Mouse (Mus musculus) mouse embryonic stem cell (cell line): ENCODE data around the gene Plekhg6.

Experiments
- in situ Hi-C, 2 experiments: fragments of 300-500 bp; cut with MboI; formaldehyde crosslinking; loops; 1 replicate in 1 of 2; 3 replicates in 1 of 2; pipeline ENCODE4 v1.14.3; 2019 to 2020; ENCODE audit warnings: low sequenced_read_pairs in 2 of 2, low pct_unique_long_range_greater_than_20kb in 1 of 2, mixed read lengths in 1 of 2; ENCODE audit not compliant: unreplicated experiment in 1 of 2

Gene Plekhg6

DNA sequence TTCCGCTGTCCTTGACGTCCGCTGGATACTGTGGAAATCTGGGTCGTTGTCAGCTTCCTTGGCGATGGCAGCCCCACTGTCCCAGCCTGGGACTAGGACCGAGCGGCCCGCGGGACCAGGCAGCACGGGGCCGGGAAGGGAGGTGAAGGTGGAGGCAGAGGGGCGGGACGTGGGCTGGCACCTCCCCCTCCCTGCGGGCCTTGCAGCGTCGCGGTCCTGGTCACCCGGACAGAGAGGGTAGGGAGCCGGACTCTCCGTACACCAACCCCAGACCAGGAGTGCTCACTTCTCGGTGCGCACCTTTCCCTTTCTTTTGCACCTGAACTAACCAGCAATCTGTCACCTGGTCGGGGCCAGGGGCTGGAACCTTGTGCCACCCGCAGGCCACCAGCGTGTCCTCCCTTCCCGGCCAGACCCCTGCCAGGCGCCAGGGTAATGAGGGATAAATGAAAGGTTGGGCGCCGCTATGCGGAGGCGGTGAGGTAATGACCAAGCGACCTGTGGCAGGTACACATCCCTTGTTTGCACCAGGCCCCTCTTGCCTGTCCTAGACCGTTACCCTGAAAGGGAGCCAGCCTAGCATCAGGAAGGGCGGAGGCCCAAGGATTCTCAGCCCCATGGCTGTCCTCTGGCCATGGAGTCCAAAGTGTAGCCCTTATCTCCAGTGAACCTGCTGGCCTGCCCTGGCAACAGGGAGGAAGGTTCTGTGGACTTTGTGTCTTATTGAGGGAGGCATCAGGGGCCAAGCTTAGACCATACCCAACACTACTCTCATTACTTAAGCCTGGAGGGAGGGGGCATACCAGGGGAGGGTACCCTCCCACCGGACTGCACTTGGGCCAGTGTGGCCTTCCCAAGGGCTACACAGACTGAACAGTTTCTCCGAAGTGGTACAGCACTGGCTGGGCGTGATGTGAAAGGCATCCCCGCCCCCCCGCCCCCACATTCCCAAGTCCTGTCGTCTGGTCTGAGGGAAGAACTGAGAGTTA lies at the start of gene Plekhg6:
TSS of gene Plekhg6 (minus strand) at position 422 of the 989 bp plus-strand sequence.
- in situ Hi-C loops: no loop called here

- in situ Hi-C loops: loop anchor here in 1 of 2 experiments (5.0 kb wide), 2 partner anchors 68 to 163 kb away; no protein-coding TSS in a partner anchor
Observed at GRCm38 (mm10) chr6:125429741-125430140, 49.1 kb upstream of the Plekhg6 start.

- in situ Hi-C loops: loop anchor here in 1 of 2 experiments (5.0 kb wide), 1 partner anchor 71 kb away; no protein-coding TSS in a partner anchor
Observed at GRCm38 (mm10) chr6:125426383-125427360, 46.1 kb upstream of the Plekhg6 start.

DNA sequence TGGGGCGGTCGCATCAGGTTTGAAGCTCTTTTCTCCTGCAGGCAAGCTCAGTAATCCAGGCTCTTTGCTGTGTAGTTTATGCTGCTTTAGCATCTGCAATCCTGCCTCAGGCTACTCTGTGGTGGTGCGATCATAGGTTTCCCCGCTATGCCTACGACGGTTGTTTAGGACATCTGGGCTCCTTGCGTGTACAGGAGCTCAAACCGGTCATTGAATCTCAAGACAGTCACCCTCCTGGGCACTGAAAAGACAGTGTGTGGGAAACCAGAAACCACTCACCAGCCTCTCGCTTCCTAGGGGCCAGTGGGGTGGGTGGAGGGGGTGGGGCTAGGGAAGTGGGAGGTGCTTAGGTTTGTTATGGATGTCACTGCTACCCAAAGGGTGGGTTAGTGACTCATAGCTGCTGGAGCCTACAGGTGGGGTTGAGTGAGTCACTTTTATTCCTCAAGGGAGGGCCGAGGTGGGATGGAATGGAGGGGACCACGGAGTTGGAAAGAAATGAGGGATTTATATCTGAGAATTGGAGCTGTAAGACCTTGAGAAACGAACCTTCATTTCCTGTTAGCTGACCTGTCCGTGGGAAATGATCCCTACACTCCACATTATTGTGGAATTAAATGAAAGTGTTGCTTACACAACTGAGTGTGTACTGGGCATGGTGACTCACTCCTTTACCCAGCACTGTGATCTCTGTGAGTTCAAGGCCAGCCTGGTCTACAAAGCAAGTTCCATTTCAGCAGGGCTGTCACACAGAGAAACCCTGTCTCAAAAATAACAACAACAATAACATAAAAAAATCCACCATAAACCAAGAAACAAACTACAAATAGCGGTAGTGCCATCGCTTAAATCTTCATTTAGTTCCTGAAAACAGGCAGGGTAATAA lies 44.9 kb upstream of the Plekhg6 start:
- in situ Hi-C loops: loop anchor here in 1 of 2 experiments (5.0 kb wide), 1 partner anchor 72 kb away; no protein-coding TSS in a partner anchor

DNA sequence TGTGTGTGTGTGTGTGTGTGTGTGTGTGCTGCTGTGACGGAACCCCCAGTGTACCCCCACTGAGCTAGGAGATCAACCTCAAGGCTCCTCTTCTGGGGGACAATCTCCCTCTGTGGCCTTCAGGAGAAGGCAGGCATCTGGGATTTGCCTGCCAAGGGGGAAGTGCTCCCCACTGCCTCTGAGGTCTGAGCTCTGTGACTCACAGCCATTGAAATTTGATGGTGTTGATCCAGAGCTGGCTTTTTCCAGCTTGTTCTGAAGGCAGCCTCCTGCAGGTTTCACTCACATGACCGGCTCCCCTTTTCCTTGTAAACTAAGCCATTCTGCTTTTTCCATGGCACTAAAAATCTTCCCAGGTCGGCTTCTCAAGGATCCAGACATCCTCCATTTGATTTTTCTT lies 43.6 kb upstream of the Plekhg6 start:
- in situ Hi-C loops: loop anchor here in 1 of 2 experiments (5.0 kb wide), 2 partner anchors 68 to 178 kb away; partner anchors contain the start of gene Cd9

- in situ Hi-C loops: loop anchor here in 1 of 2 experiments (5.0 kb wide), 2 partner anchors 69 to 179 kb away; partner anchors contain the start of gene Cd9
Observed at GRCm38 (mm10) chr6:125423507-125423906, 42.9 kb upstream of the Plekhg6 start.

DNA sequence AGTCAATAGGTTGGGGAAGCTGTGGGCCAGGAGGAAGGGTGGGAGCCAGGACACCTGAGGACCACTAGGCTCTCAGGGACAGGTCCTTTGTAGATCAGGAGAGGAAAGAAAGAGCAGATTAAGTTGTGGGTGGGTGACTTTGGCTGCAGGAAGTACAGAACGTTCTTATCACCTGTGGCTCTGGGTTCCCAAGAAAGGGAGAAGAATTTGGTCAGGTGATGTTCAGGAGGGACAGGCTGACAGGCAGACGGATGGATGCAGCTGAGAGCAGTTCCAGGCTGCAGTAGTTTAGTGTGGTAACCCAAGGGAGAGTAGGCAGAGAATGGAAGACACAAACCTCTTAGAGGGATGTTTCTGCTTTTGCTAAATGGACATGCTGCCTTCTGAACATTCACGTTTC lies 42.5 kb upstream of the Plekhg6 start:
- in situ Hi-C loops: loop anchor here in 1 of 2 experiments (5.0 kb wide), 2 partner anchors 69 to 179 kb away; partner anchors contain the start of gene Cd9

DNA sequence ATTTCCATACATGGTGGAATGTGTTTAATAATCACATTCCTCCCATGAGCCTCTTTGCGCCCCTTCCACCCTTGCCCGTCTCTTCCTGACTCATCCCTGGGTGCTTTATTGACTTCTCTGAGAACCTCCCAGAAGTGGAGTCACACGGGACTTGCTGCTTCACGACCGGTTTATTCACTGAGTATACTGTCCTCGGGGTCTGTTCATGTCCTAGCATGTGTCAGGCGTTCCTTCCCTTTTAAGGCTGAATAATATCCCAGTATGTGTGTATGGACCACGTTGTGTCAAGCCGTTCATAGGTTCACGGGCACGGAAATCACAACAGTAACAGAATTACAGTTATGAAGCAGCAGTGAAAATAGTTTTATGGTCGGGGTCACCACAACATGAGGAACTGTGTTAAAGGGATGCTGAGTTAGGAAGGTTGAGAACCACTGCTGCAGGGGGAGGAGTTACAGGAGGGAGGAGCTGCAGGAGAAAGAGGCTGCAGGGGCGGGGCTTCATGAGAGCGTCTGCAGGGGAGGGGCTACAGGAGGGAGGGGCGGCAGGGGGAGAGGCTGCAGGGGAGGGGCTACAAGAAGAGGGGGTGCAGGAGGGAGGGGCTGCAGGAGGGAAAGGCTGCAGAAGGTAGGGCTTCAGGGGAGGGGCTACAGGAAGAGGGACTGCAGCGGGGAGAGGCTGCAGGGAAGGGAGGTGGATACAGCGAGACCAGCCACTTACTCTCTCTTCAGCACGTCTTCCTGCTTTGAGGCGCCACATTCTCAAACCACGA lies 41.6 kb upstream of the Plekhg6 start:
- in situ Hi-C loops: loop anchor here in 1 of 2 experiments (5.0 kb wide), 2 partner anchors 70 to 180 kb away; partner anchors contain the start of gene Cd9

DNA sequence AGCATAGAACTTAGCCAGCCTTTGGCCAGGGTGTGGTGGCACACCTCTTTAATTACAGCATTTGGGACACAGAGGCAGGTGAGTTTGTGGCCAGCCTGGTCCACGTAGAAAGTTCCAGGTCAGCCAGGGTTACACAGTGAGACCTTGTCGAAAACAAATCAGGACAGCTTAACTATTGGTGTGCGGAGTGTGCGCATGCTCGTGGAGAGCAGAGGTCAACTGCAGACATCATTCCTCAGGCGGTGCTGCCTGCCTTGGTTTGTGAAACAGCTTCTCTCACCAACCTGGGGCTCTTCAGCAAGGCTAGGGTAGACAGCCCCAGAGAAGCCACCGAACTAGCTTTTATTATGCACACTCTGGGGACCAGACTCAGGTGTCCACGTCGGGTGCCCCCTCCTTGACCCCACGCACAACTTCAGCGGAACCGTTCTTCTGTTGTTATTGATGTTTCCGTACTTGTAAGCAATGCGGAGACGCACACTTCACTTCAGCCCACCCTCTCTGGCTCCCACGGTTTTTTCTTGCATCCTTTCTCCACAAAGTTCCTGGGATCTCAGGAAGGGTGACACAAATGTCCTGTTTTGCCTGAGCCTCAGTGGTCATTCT lies 40.0 kb upstream of the Plekhg6 start:
- in situ Hi-C loops: loop anchor here in 1 of 2 experiments (5.0 kb wide), 2 partner anchors 72 to 182 kb away; partner anchors contain the start of gene Cd9

DNA sequence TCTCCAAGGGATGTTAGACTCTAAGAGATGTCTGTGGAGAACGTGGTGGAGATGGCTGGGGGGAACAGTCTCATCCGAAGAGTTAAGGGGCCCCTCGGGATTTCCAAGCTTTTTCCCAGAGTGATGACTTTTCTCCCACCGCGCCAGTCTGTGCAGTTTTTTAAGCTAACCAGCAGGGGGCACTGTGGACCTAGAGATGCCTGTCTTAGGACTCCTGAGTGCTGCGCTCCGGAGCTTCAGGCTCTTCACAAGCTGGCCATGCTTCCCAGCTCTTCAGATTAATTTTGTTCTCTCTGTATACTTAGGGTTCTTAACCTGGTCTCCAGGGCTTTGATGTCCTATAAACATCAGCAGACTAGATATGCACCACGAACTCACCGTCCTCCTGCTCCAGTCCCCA lies 38.2 kb upstream of the Plekhg6 start:
- in situ Hi-C loops: loop anchor here (5.0 to 10.0 kb wide), 2 partner anchors 51 to 54 kb away; no protein-coding TSS in a partner anchor

- in situ Hi-C loops: loop anchor here in 1 of 2 experiments (10.0 kb wide), 1 partner anchor 49 kb away; no protein-coding TSS in a partner anchor
Observed at GRCm38 (mm10) chr6:125413326-125413725, 32.7 kb upstream of the Plekhg6 start.

DNA sequence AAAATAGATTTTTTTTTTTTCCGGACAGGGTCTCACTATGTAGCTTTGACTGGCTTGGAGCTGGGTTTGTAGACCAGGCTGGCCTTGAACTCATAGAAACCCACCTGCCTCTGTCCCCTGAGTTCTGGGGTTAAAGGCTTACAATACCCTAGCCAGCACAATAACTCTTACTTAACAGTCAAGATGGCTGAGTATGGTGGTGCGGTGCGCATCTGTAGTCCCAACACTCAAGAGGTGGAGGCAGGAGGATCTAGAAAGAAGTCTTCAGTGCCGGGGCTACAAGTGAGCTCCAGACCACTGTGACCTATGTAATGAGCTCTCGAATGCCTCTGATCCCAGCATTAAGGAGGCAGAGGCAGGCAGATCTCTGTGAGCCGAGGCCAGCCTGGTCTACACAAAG lies 31.1 kb upstream of the Plekhg6 start:
- in situ Hi-C loops: loop anchor here in 1 of 2 experiments (10.0 kb wide), 1 partner anchor 47 kb away; no protein-coding TSS in a partner anchor

- in situ Hi-C loops: loop anchor here in 1 of 2 experiments (10.0 kb wide), 1 partner anchor 46 kb away; no protein-coding TSS in a partner anchor
Observed at GRCm38 (mm10) chr6:125410995-125411547, 30.5 kb upstream of the Plekhg6 start.

DNA sequence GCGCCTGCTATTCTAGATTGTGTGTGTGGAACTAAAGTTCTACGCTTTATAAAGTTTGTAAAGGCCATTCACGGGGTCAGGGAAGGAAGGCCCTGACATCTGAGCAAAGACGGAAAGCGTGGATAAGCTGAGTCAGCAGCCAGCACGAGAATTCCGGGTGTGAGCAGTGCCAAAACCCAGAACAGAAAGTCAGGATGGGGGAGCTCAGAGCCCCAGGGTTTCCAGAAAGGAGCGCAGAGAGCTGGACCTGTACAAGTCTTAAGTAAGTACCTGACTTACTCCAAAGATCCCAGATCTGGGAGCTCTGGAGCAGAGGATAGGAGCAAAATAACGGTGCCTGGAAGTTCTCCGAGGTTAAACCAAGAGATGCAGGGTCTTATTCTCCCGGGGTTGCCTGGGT lies 30.0 kb upstream of the Plekhg6 start:
- in situ Hi-C loops: loop anchor here in 1 of 2 experiments (10.0 kb wide), 1 partner anchor 46 kb away; no protein-coding TSS in a partner anchor

DNA sequence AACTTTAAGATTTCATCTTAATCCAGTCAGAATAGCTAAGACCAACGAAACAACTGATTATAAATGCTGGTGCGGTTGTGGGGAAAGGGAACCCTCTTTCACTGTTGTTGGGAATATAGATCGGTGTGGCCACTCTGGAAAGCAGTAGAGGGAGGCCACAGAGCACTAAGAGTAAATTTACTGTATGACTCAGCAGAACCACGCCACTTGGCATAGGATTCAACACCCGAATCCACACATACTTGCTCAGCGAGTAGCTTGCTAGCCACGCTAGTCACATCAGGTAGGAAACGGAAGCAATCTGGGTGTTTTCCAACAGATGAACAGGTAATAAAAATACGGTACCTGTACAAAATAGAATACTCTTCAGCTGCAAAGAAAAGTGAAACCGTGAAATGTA lies 27.1 kb upstream of the Plekhg6 start:
- in situ Hi-C loops: no loop called here

- in situ Hi-C loops: no loop called here
Observed at GRCm38 (mm10) chr6:125407224-125407623, 26.6 kb upstream of the Plekhg6 start.
